Mouse (Mus musculus) CH12.LX (cell line): ENCODE measurements at regions not wholly inside any gene's neighbourhood (a gene's known extent, or its start where the extent isn't known, plus 50 kb on each side); places are given as distances from the start of the nearest gene placed in this dataset.

Source experiments
- DNase-seq: peaks from one replicate; pipeline ENCODE4 v3.0.0-alpha.2; 2013; ENCODE audit errors: extremely low read depth
- H3K27ac ChIP-seq: 2 replicates; pipeline ENCODE4 v1.5.1; 2012; ENCODE audit warnings: low read depth, mild to moderate bottlenecking, control low read depth, moderate library complexity; ENCODE audit not compliant: insufficient read depth
- H3K27me3 ChIP-seq: replicated peaks from 2 replicates; pipeline ENCODE3; 2012; ENCODE audit warnings: inconsistent platforms
- H3K36me3 ChIP-seq, 2 experiments: replicated peaks in 1 of 2; 2 replicates each; pipeline versions ENCODE3 to v1.6.1; 2012; ENCODE audit warnings: inconsistent platforms in 1 of 2, low read length in 1 of 2, mild to moderate bottlenecking in 1 of 2, mixed read lengths in 1 of 2, moderate library complexity in 1 of 2; ENCODE audit not compliant: control insufficient read depth in 1 of 2, insufficient read depth in 1 of 2
- H3K4me1 ChIP-seq, 2 experiments: 2 replicates each; pipeline ENCODE4 v1.6.1; 2012; ENCODE audit warnings: inconsistent platforms in 1 of 2, moderate library complexity in 1 of 2; ENCODE audit not compliant: insufficient read depth in 2 of 2, control insufficient read depth in 1 of 2
- H3K4me2 ChIP-seq: 2 replicates; pipeline ENCODE4 v1.6.1; 2012; ENCODE audit warnings: low read depth, mild to moderate bottlenecking, control low read depth; ENCODE audit not compliant: poor library complexity, insufficient read depth, severe bottlenecking
- H3K4me3 ChIP-seq, 3 experiments: fragments of 150-350 bp in 1 of 3; sonication (generic) in 1 of 3; replicated peaks in 1 of 3; 2 replicates each; pipeline versions ENCODE3 to v1.5.1; 2011 to 2012; ENCODE audit warnings: low read depth in 2 of 3, low read length in 2 of 3, mild to moderate bottlenecking in 2 of 3, moderate library complexity in 2 of 3, control low read depth in 1 of 3, improper control_type of control experiment in 1 of 3, inconsistent platforms in 1 of 3, mixed read lengths in 1 of 3; ENCODE audit not compliant: poor library complexity in 1 of 3
- H3K79me2 ChIP-seq: replicated peaks from 2 replicates; pipeline ENCODE4 v1.6.1; 2012; ENCODE audit warnings: mild to moderate bottlenecking, moderate library complexity; ENCODE audit not compliant: control insufficient read depth, poor library complexity, insufficient read depth, severe bottlenecking; ENCODE audit errors: extremely low read depth
- H3K9ac ChIP-seq: 2 replicates; pipeline ENCODE4 v1.6.1; 2012; ENCODE audit warnings: low read depth, mild to moderate bottlenecking, control low read depth, moderate library complexity; ENCODE audit not compliant: insufficient read depth
- H3K9me3 ChIP-seq: replicated peaks from 2 replicates; pipeline ENCODE3; 2012; ENCODE audit warnings: low read length, inconsistent platforms, mixed read lengths
- BHLHE40 ChIP-seq: IDR thresholded peaks from 2 replicates; pipeline ENCODE4 v1.6.1; 2011; ENCODE audit warnings: mild to moderate bottlenecking, low read depth, low read length, improper control_type of control experiment
- CHD2 ChIP-seq: IDR thresholded peaks from 2 replicates; pipeline ENCODE4 v1.6.1; 2011; ENCODE audit warnings: low read length, improper control_type of control experiment
- GABPA ChIP-seq: IDR thresholded peaks from 2 replicates; pipeline ENCODE4 v1.6.1; 2012; ENCODE audit warnings: low read depth, low read length, improper control_type of control experiment, inconsistent platforms; ENCODE audit not compliant: insufficient replicate concordance
- IRF4 ChIP-seq: IDR thresholded peaks from 2 replicates; pipeline ENCODE4 v1.6.1; 2014; ENCODE audit warnings: low read depth, mild to moderate bottlenecking, inconsistent platforms, low read length, improper control_type of control experiment
- JUN ChIP-seq: IDR thresholded peaks from 2 replicates; pipeline ENCODE4 v1.6.1; 2011; ENCODE audit warnings: low read depth, mild to moderate bottlenecking, low read length, improper control_type of control experiment, moderate library complexity; ENCODE audit not compliant: insufficient read depth
- JUND ChIP-seq: conservative IDR thresholded peaks from 2 replicates; pipeline ENCODE4 v1.6.1; 2011; ENCODE audit warnings: low read depth, low read length, improper control_type of control experiment
- KAT2A ChIP-seq: IDR thresholded peaks from 2 replicates; pipeline ENCODE4 v1.6.1; 2012; ENCODE audit warnings: low read length, improper control_type of control experiment, inconsistent platforms; ENCODE audit not compliant: insufficient replicate concordance
- MAX ChIP-seq: IDR thresholded peaks from 2 replicates; pipeline ENCODE4 v1.6.1; 2011; ENCODE audit warnings: low read length, improper control_type of control experiment
- MAZ ChIP-seq: IDR thresholded peaks from 2 replicates; pipeline ENCODE4 v1.6.1; 2012; ENCODE audit warnings: low read depth, mild to moderate bottlenecking, inconsistent platforms, low read length, improper control_type of control experiment, moderate library complexity
- MXI1 ChIP-seq: IDR thresholded peaks from 2 replicates; pipeline ENCODE4 v1.6.1; 2011; ENCODE audit warnings: mild to moderate bottlenecking, low read depth, low read length, improper control_type of control experiment
- NELFE ChIP-seq: IDR thresholded peaks from 2 replicates; pipeline ENCODE4 v1.6.1; 2011; ENCODE audit warnings: low read depth, low read length, improper control_type of control experiment
- NRF1 ChIP-seq: IDR thresholded peaks from 2 replicates; pipeline ENCODE4 v1.6.1; 2014; ENCODE audit warnings: low read depth, mild to moderate bottlenecking, inconsistent platforms, low read length, improper control_type of control experiment, moderate library complexity
- PAX5 ChIP-seq: IDR thresholded peaks from 2 replicates; pipeline ENCODE4 v1.6.1; 2012; ENCODE audit warnings: low read length, inconsistent platforms, mixed read lengths
- POLR2AphosphoS2 ChIP-seq: IDR thresholded peaks from 2 replicates; pipeline ENCODE4 v1.6.1; 2011; ENCODE audit warnings: low read depth, low read length, improper control_type of control experiment
- RAD21 ChIP-seq: IDR thresholded peaks from 2 replicates; pipeline ENCODE4 v1.6.1; 2011; ENCODE audit warnings: low read depth, mild to moderate bottlenecking, low read length, improper control_type of control experiment, moderate library complexity
- SMC3 ChIP-seq: IDR thresholded peaks from 2 replicates; pipeline ENCODE4 v1.6.1; 2011; ENCODE audit warnings: low read depth, low read length, improper control_type of control experiment
- TCF12 ChIP-seq: IDR thresholded peaks from 2 replicates; pipeline ENCODE4 v1.6.1; 2014; ENCODE audit warnings: low read depth, mild to moderate bottlenecking, inconsistent platforms, low read length, improper control_type of control experiment
- UBTF ChIP-seq: IDR thresholded peaks from 2 replicates; pipeline ENCODE4 v1.6.1; 2012; ENCODE audit warnings: low read depth, mild to moderate bottlenecking, inconsistent platforms, low read length, improper control_type of control experiment, moderate library complexity
- USF1 ChIP-seq: IDR thresholded peaks from 2 replicates; pipeline ENCODE4 v1.6.1; 2014; ENCODE audit warnings: low read depth, mild to moderate bottlenecking, inconsistent platforms, low read length, improper control_type of control experiment
- USF2 ChIP-seq: conservative IDR thresholded peaks from 2 replicates; pipeline ENCODE4 v1.6.1; 2011; ENCODE audit warnings: low read depth, low read length, improper control_type of control experiment
- ZC3H11A ChIP-seq: IDR thresholded peaks from 2 replicates; pipeline ENCODE4 v1.6.1; 2012; ENCODE audit warnings: low read depth, mild to moderate bottlenecking, inconsistent platforms, low read length, improper control_type of control experiment
- ZNF384 ChIP-seq: IDR thresholded peaks from 2 replicates; pipeline ENCODE4 v1.6.1; 2012; ENCODE audit warnings: low read depth, low read length, improper control_type of control experiment, inconsistent platforms
- dilution Hi-C: fragments of 300-500 bp; cut with MboI; formaldehyde crosslinking; loops from 2 replicates; pipeline ENCODE4 v1.14.3; 2020; ENCODE audit warnings: low sequenced_read_pairs; ENCODE audit not compliant: extremely low pct_unique_long_range_greater_than_20kb, extremely low pct_ligation_motif_present
- in situ Hi-C: fragments of 300-500 bp; cut with MboI; formaldehyde crosslinking; loops from 3 replicates; pipeline ENCODE4 v1.14.3; 2019; ENCODE audit warnings: low sequenced_read_pairs, low pct_ligation_motif_present, low pct_unique_long_range_greater_than_20kb, mixed read lengths

DNA sequence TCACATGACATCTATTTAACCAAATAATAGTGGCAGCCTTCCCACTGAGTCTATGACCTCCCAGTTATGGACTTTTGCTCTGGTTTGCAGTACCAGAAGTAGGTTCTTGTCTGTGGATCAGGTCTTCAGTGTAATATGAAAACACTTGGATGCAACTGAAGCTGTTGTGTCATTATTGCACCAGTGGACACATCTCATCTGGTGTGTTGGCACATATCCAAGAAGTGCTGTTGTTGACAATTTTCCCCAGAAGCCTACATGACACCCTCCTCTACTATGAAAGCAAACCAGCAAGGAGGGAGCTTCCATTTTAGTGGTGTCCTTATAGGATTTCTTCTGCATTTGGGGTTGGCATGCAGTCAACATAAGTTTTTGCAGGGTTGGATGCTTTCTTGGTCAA is 459.1 kb upstream of the Igfbp3 start:
- H3K9ac ChIP-seq: no peak overlapping the region
- no peak for TF ChIP-seq GABPA
- H3K27ac ChIP-seq: no peak overlapping the region
- H3K27me3 ChIP-seq: no peaks in the 10 kb centered on the region
- dilution Hi-C loops (no loop called here), in situ Hi-C loops (no loop called here)
- no peaks in the 10 kb centered on the region for H3K79me2 ChIP-seq
- no peak overlapping the region for H3K4me2 ChIP-seq
- H3K4me1 ChIP-seq: no peaks in the 10 kb centered on the region
- no peaks in the 10 kb centered on the region for H3K36me3 ChIP-seq
- no peak overlapping the region for H3K4me3 ChIP-seq
- peaks cover 69% of the 10 kb centered on the region for H3K9me3 ChIP-seq
- no peak for DNase-seq

- Histone ChIP-seq H3K4me3 (no peak overlapping the region), H3K27me3 (no peaks in the 10 kb centered on the region), H3K4me1 (no peaks in the 10 kb centered on the region), H3K79me2 (no peaks in the 10 kb centered on the region), H3K9ac (no peak overlapping the region), H3K27ac (no peak overlapping the region), H3K9me3 (peaks cover 71% of the 10 kb centered on the region), H3K4me2 (no peak overlapping the region), H3K36me3 (no peaks in the 10 kb centered on the region)
- no peak for DNase-seq
- TF ChIP-seq BHLHE40 (no peak), IRF4 (no peak)
- in situ Hi-C loops: no loop called here
- dilution Hi-C loops: no loop called here
Observed at GRCm38 (mm10) chr11:7630637-7631036, 416.9 kb upstream of the Igfbp3 start.

DNA sequence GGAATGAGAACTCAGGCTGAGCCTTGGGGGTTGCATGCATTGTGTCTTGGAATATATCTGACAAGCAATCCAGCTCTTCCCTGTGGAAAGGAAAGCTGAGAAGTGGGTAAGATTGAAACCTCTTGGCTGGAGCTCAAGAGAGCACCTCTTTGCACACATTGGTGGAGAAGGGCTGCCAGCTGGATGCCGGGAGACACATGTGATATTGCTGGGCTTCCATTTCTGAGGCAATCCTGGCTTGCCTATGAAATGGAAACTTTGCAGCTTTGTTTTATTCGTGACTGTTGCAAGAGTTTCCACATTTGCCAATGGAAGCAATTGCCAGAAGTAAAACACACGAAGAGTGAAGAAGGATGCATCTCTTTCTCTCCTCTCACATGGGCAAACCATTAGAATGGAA is 411.5 kb upstream of the Igfbp3 start:
- H3K27ac ChIP-seq: no peak overlapping the region

GRCm38 (mm10) chr11:7620320-7620719 is 406.6 kb upstream of the Igfbp3 start:
- dilution Hi-C loops (no loop called here), in situ Hi-C loops (no loop called here)
- no peaks in the 10 kb centered on the region for H3K4me1 ChIP-seq
- H3K4me3 ChIP-seq: no peak overlapping the region
- no peak for DNase-seq
- H3K79me2 ChIP-seq: no peaks in the 10 kb centered on the region
- no peaks in the 10 kb centered on the region for H3K27me3 ChIP-seq
- H3K9ac ChIP-seq: no peak overlapping the region
- no peak overlapping the region for H3K4me2 ChIP-seq
- H3K36me3 ChIP-seq: no peaks in the 10 kb centered on the region
- H3K27ac ChIP-seq: no peak overlapping the region
- TF ChIP-seq NRF1 (no peak), MXI1 (no peak), JUN (no peak), MAX (no peak), POLR2AphosphoS2 (no peak), SMC3 (no peak), USF1 (no peak), RAD21 (no peak), CHD2 (no peak), KAT2A (no peak), IRF4 (no peak), GABPA (no peak), UBTF (no peak), PAX5 (no peak), USF2 (no peak), ZC3H11A (no peak), NELFE (no peak)
- H3K9me3 ChIP-seq: peaks cover 68% of the 10 kb centered on the region

More for the DNA sequence above, 411.5 kb upstream of the Igfbp3 start:
- in situ Hi-C loops (no loop called here), dilution Hi-C loops (no loop called here)
- Histone ChIP-seq H3K27me3 (no peaks in the 10 kb centered on the region), H3K9ac (no peak overlapping the region), H3K4me1 (no peaks in the 10 kb centered on the region), H3K79me2 (no peaks in the 10 kb centered on the region), H3K9me3 (peaks cover 81% of the 10 kb centered on the region), H3K4me3 (no peak overlapping the region), H3K36me3 (no peaks in the 10 kb centered on the region), H3K4me2 (no peak overlapping the region)
- no peak for DNase-seq
- TF ChIP-seq RAD21: no peak
- TF ChIP-seq ZNF384: no peak
- TF ChIP-seq GABPA: no peak
- TF ChIP-seq TCF12: no peak
- TF ChIP-seq MAZ: no peak
- TF ChIP-seq JUND: no peak
